Mouse (Mus musculus) telencephalon, adult 2 months (tissue): ENCODE measurements around the gene Tox3.

Experiments
- DNase-seq: peaks from one replicate; pipeline ENCODE4 v3.0.0-alpha.2; 2011; ENCODE audit warnings: low read depth, low spot score

Gene Tox3

GRCm38 (mm10) chr8:90330377-90331285 lies 17.5 kb downstream of the Tox3 start:
- no peak for DNase-seq

- DNase-seq, result no peak
These were observed 24.3 kb downstream of the Tox3 start for GRCm38 (mm10) chr8:90323824-90324223.

GRCm38 (mm10) chr8:90322701-90323439 lies 25.3 kb downstream of the Tox3 start:
- DNase-seq, result no peak

GRCm38 (mm10) chr8:90321255-90321654 lies 26.9 kb downstream of the Tox3 start:
- DNase-seq, result no peak

- no peak for DNase-seq
These were observed 33.8 kb downstream of the Tox3 start for GRCm38 (mm10) chr8:90314312-90314711.

GRCm38 (mm10) chr8:90302951-90303350 lies 45.2 kb downstream of the Tox3 start:
- DNase-seq, result no peak

- DNase-seq, result peak; percentile 78
These were observed 45.9 kb downstream of the Tox3 start for GRCm38 (mm10) chr8:90302252-90302651.

GRCm38 (mm10) chr8:90301543-90301942 lies 46.6 kb downstream of the Tox3 start:
- DNase-seq, result no peak

GRCm38 (mm10) chr8:90300973-90301372 lies 47.2 kb downstream of the Tox3 start:
- no peak for DNase-seq

- DNase-seq, result no peak
These were observed 54.1 kb downstream of the Tox3 start for GRCm38 (mm10) chr8:90294061-90294460.

GRCm38 (mm10) chr8:90290811-90291210 lies 57.3 kb downstream of the Tox3 start:
- no peak for DNase-seq

GRCm38 (mm10) chr8:90276722-90277121 lies 71.4 kb downstream of the Tox3 start:
- DNase-seq, result no peak

- DNase-seq, result no peak
These were observed 75.0 kb downstream of the Tox3 start for GRCm38 (mm10) chr8:90273182-90273581.

- no peak for DNase-seq
These were observed 76.2 kb downstream of the Tox3 start for GRCm38 (mm10) chr8:90271920-90272319.

GRCm38 (mm10) chr8:90267698-90268256 lies 80.4 kb downstream of the Tox3 start:
- no peak for DNase-seq

GRCm38 (mm10) chr8:90266986-90267385 lies 81.2 kb downstream of the Tox3 start:
- DNase-seq, result no peak

- no peak for DNase-seq
These were observed 81.9 kb downstream of the Tox3 start for GRCm38 (mm10) chr8:90266239-90266638.

- DNase-seq, result no peak
These were observed 93.8 kb downstream of the Tox3 start for GRCm38 (mm10) chr8:90254158-90254867.

- no peak for DNase-seq
These were observed 101.8 kb downstream of the Tox3 start for GRCm38 (mm10) chr8:90246357-90246756.

- no peak for DNase-seq
These were observed 102.3 kb downstream of the Tox3 start for GRCm38 (mm10) chr8:90245828-90246227.

GRCm38 (mm10) chr8:90245187-90245586 lies 103.0 kb downstream of the Tox3 start:
- no peak for DNase-seq
